Mouse (Mus musculus) myocyte (in vitro differentiated cells): ENCODE measurements around the gene Olfr1042.

ENCODE experiments used
- E2F4 ChIP-seq: IDR thresholded peaks from one replicate; pipeline ENCODE4 v1.6.1; 2011; ENCODE audit warnings: mild to moderate bottlenecking, control low read depth, moderate library complexity; ENCODE audit not compliant: insufficient read depth
- MAX ChIP-seq: IDR thresholded peaks from one replicate; pipeline ENCODE4 v1.6.1; 2011; ENCODE audit warnings: low read depth, mild to moderate bottlenecking, control low read depth
- MYOD1 ChIP-seq, 3 experiments: IDR thresholded peaks; one replicate each; pipeline ENCODE4 v1.6.1; 2011; ENCODE audit warnings: control low read depth in 2 of 3, low read depth in 2 of 3, mild to moderate bottlenecking in 2 of 3, moderate library complexity in 1 of 3; ENCODE audit not compliant: insufficient read length in 2 of 3, control insufficient read depth in 1 of 3
- MYOG ChIP-seq, 3 experiments: IDR thresholded peaks; one replicate each; pipeline ENCODE4 v1.6.1; 2011; ENCODE audit warnings: control low read depth in 2 of 3, low read depth in 2 of 3, mild to moderate bottlenecking in 2 of 3; ENCODE audit not compliant: insufficient read length in 2 of 3, control insufficient read depth in 1 of 3, insufficient read depth in 1 of 3
- POLR2A ChIP-seq: IDR thresholded peaks from one replicate; pipeline ENCODE4 v1.6.1; 2011; ENCODE audit warnings: low read depth, mild to moderate bottlenecking, control low read depth, moderate library complexity; ENCODE audit not compliant: insufficient read length
- SRF ChIP-seq: IDR thresholded peaks from one replicate; pipeline ENCODE4 v1.6.1; 2011; ENCODE audit warnings: low read depth; ENCODE audit not compliant: control insufficient read depth, insufficient read length

GRCm38 (mm10) chr2:86185583-86185982 is 23.9 kb upstream of the Olfr1042 start, which contains the start of gene Olfr52:
- TF ChIP-seq MAX: no peak
- no peak for TF ChIP-seq POLR2A
- no peak for TF ChIP-seq E2F4
- no peak for TF ChIP-seq MYOG (IDR thresholded peaks at IDR 0.05; ENCODE audit: control insufficient read depth in 1 of 3, insufficient read depth in 1 of 3, insufficient read length in 2 of 3, low read depth in 2 of 3)
- no peak for TF ChIP-seq SRF
- no peak for TF ChIP-seq MYOD1 (IDR thresholded peaks at IDR 0.05; ENCODE audit: control insufficient read depth in 1 of 3, insufficient read length in 2 of 3, low read depth in 2 of 3)
